Mouse (Mus musculus) small intestine, adult 2 months (tissue): ENCODE measurements around the gene St3gal5.

ENCODE experiments used
- CTCF ChIP-seq: fragments of 200-500 bp; IDR thresholded peaks from 2 replicates; pipeline ENCODE4 v1.5.1; 2012; ENCODE audit warnings: low read depth, mild to moderate bottlenecking, control low read depth, inconsistent platforms, low read length, moderate library complexity, mixed read lengths; ENCODE audit not compliant: insufficient replicate concordance, insufficient read length; ENCODE audit errors: extremely low read depth
- POLR2A ChIP-seq: fragments of 200-500 bp; IDR thresholded peaks from 2 replicates; pipeline ENCODE4 v1.6.1; 2012; ENCODE audit warnings: low read depth, mild to moderate bottlenecking, control low read depth, inconsistent platforms, low read length, moderate library complexity

GRCm38 (mm10) chr6:72100171-72100570 lies 2.8 kb downstream of the St3gal5 start:
- TF ChIP-seq POLR2A = no peak
- no peak for TF ChIP-seq CTCF
